In the genomic region with DNA sequence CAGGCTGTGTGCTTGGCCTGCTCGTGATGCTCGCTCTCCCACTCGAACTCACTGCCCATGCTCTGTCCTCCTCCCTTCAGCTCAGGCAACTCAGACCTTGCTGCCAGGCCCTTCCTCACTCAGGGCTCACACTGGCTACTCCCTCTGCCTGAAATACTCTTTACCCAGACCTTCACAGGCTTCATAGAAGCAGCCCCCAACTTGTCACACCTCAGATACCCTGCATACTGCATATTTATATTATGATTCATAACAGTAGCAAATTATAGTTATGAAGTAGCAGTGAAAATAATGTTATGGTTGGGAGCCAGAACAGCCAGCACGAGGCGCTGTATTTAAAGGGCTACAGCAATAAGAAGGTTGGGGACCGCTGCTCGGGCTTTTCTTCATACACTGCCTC, we compare ENCODE assay signal across 35 mouse cellular contexts. TPM values are rescaled to one million over a fixed set of nuclear protein-coding genes. Genes with fewer than 3 reads are reported as not detected.
DNase-seq lines count a peak whose midpoint lies in the region; ATAC-seq lines count a peak whose summit lies in the region.
"Had no signal": no experiment of that assay in that cellular context is flagged by ENCODE, and none has a peak within 500 bp of the region (broad histone marks: within the 10 kb centered on the region; RNA-seq: fewer than 3 reads in every experiment).

No protein-coding gene starts in this region.

- no peaks in the 10 kb centered on the region for H3K36me3 ChIP-seq in heart, embryonic 11.5 days (ENCODE audit: control insufficient read depth, insufficient read depth, low read length)
- peaks cover 10% of the 10 kb centered on the region for H3K36me3 ChIP-seq in limb, embryonic 15.5 days
- H3K36me3 ChIP-seq in limb, embryonic 10.5 days = peaks cover 22% of the 10 kb centered on the region
- H3K36me3 ChIP-seq: forebrain, embryonic 15.5 days; G1E; heart, embryonic 15.5 days; intestine, embryonic 15.5 days had no signal

- no peaks in the 10 kb centered on the region; the same call in 1 of the 2 replicates for H3K27me3 ChIP-seq in heart, embryonic 11.5 days (ENCODE audit: control insufficient read depth, insufficient read depth, low read length)
- H3K27me3 ChIP-seq in limb, embryonic 15.5 days = no peaks in the 10 kb centered on the region
- no peaks in the 10 kb centered on the region for H3K27me3 ChIP-seq in limb, embryonic 10.5 days (ENCODE audit: low read depth, poor library complexity, severe bottlenecking)
- H3K27me3 ChIP-seq: CH12.LX; embryonic facial prominence, embryonic 12.5 days; embryonic facial prominence, embryonic 15.5 days; forebrain, embryonic 12.5 days; forebrain, embryonic 15.5 days; heart, embryonic 12.5 days; heart, embryonic 15.5 days; hindbrain, embryonic 13.5 days; intestine, embryonic 15.5 days; Patski had no signal

- H3K4me2 ChIP-seq in heart, embryonic 11.5 days = no peak overlapping the region
- no peak overlapping the region for H3K4me2 ChIP-seq in limb, embryonic 15.5 days
- H3K4me2 ChIP-seq: embryonic facial prominence, embryonic 12.5 days; embryonic facial prominence, embryonic 15.5 days; forebrain, embryonic 12.5 days; forebrain, embryonic 15.5 days; heart, embryonic 12.5 days; heart, embryonic 15.5 days; hindbrain, embryonic 13.5 days; intestine, embryonic 15.5 days had no signal

- no peak for ATAC-seq in heart, embryonic 11.5 days (replicated peaks; ENCODE audit: insufficient number of reproducible peaks, low FRiP score, low TSS enrichment)
- ATAC-seq in limb, embryonic 15.5 days (ENCODE audit: insufficient number of reproducible peaks, low FRiP score, low TSS enrichment, low read depth) = no peak
- ATAC-seq: forebrain, embryonic 15.5 days; hindbrain, embryonic 16.5 days; intestine, embryonic 15.5 days; Patski had no signal

- no peaks in the 10 kb centered on the region for H3K9me3 ChIP-seq in heart, embryonic 11.5 days (replicated peaks; ENCODE audit: control insufficient read depth, low read length)
- no peaks in the 10 kb centered on the region for H3K9me3 ChIP-seq in limb, embryonic 15.5 days
- H3K9me3 ChIP-seq in limb, embryonic 10.5 days (replicated peaks) = no peaks in the 10 kb centered on the region
- H3K9me3 ChIP-seq: embryonic facial prominence, embryonic 12.5 days; embryonic facial prominence, embryonic 15.5 days; forebrain, embryonic 12.5 days; forebrain, embryonic 15.5 days; G1E; heart, embryonic 12.5 days; heart, embryonic 15.5 days; hindbrain, embryonic 10.5 days; hindbrain, embryonic 13.5 days; intestine, embryonic 15.5 days had no signal

- H3K27ac ChIP-seq in heart, embryonic 11.5 days (ENCODE audit: low read depth, low read length) = no peak overlapping the region
- peak overlapping the region; percentile 14; the same call in 1 of the 2 replicates for H3K27ac ChIP-seq in limb, embryonic 15.5 days
- no peak overlapping the region for H3K27ac ChIP-seq in limb, embryonic 10.5 days
- H3K27ac ChIP-seq: embryonic facial prominence, embryonic 12.5 days; embryonic facial prominence, embryonic 15.5 days; forebrain, embryonic 12.5 days; forebrain, embryonic 15.5 days; hindbrain, embryonic 10.5 days; hindbrain, embryonic 13.5 days; intestine, embryonic 15.5 days had no signal

- 0 out of 2 replicates have a peak overlapping the region, but pooled peaks have one; percentile 28 for H3K9ac ChIP-seq in heart, embryonic 11.5 days (ENCODE audit: low read depth, low read length)
- no peak overlapping the region for H3K9ac ChIP-seq in limb, embryonic 15.5 days
- H3K9ac ChIP-seq: embryonic facial prominence, embryonic 12.5 days; embryonic facial prominence, embryonic 15.5 days; forebrain, embryonic 12.5 days; forebrain, embryonic 15.5 days; heart, embryonic 12.5 days; heart, embryonic 15.5 days; hindbrain, embryonic 13.5 days; intestine, embryonic 15.5 days had no signal

- 88% methylated on average over 7 of the region's 7 CpGs for WGBS in heart, embryonic 11.5 days (ENCODE audit: insufficient replicate concordance)
- 79% methylated on average over 7 of the region's 7 CpGs for WGBS in limb, embryonic 15.5 days
- WGBS in limb, embryonic 10.5 days = 87% methylated on average over 7 of the region's 7 CpGs

- DNase-seq in frontal cortex, postnatal 36 days (ENCODE audit: low spot score in 2 of 2) = peak; percentile 38 to 39
- DNase-seq in frontal cortex, postnatal 25 days (ENCODE audit: low spot score in 2 of 2) = no peak
- DNase-seq in heart, adult 18-20 months = no peak
- no peak for DNase-seq in limb, embryonic 10.5 days (ENCODE audit: low spot score)
- DNase-seq in right cerebral cortex, postnatal 36 days (ENCODE audit: low spot score in 2 of 2) = no peak
- DNase-seq: B cell, adult 2 months; cerebellum, adult 11 months; cerebellum, adult 2 months; cerebellum, adult 9-11 months; cerebellum, postnatal 25 days; gastrocnemius, postnatal 25 days; heart, postnatal 36 days; kidney, adult 11 months had no signal

- H3K4me1 ChIP-seq in heart, embryonic 11.5 days (ENCODE audit: control insufficient read depth, insufficient read depth, low read length) = peaks cover 24% of the 10 kb centered on the region
- H3K4me1 ChIP-seq in limb, embryonic 15.5 days = peaks cover 34% of the 10 kb centered on the region
- peaks cover 32% of the 10 kb centered on the region for H3K4me1 ChIP-seq in limb, embryonic 10.5 days

- no peak overlapping the region for H3K4me3 ChIP-seq in heart, embryonic 11.5 days (ENCODE audit: low read depth, low read length)
- no peak overlapping the region for H3K4me3 ChIP-seq in limb, embryonic 15.5 days
- no peak overlapping the region for H3K4me3 ChIP-seq in limb, embryonic 10.5 days
- H3K4me3 ChIP-seq: embryonic facial prominence, embryonic 12.5 days; embryonic facial prominence, embryonic 15.5 days; forebrain, embryonic 12.5 days; forebrain, embryonic 15.5 days; heart, embryonic 12.5 days; heart, embryonic 15.5 days; hindbrain, embryonic 10.5 days; hindbrain, embryonic 13.5 days; intestine, embryonic 15.5 days had no signal

RNA-seq across cellular contexts. Expression of gene Bcl7c, which starts 19.8 kb away (rescaled TPM):
- 32.5 and 34.4 TPM in 2 replicates for polyA plus RNA-seq in heart, embryonic 11.5 days (2014; fragmentation: Nextera tagmentation; extraction: Ambion mirVana)
- total RNA-seq in heart, adult 18-20 months (2021) = 10 to 100 TPM; 34.1 to 35.4 TPM
- 81.1 and 90.5 TPM in 2 replicates for polyA plus RNA-seq in limb, embryonic 15.5 days (2015; fragmentation: Nextera tagmentation; extraction: Ambion mirVana)
- polyA plus RNA-seq in limb, embryonic 10.5 days (2016; fragmentation: Nextera tagmentation; extraction: Ambion mirVana) = 77.9 and 79.5 TPM in 2 replicates

RNA-seq across cellular contexts. Expression of gene Ctf1, which starts 23.6 kb away (rescaled TPM):
- polyA plus RNA-seq in heart, embryonic 11.5 days (2014; fragmentation: Nextera tagmentation; extraction: Ambion mirVana) = 4.7 and 4.9 TPM in 2 replicates
- total RNA-seq in heart, adult 18-20 months (2021) = 1 to 10 TPM; 8.8 to 9.7 TPM
- 25.3 and 28.7 TPM in 2 replicates for polyA plus RNA-seq in limb, embryonic 15.5 days (2015; fragmentation: Nextera tagmentation; extraction: Ambion mirVana)
- 11.1 and 14.2 TPM in 2 replicates for polyA plus RNA-seq in limb, embryonic 10.5 days (2016; fragmentation: Nextera tagmentation; extraction: Ambion mirVana)
- total RNA-seq: CH12.LX had no signal

RNA-seq across cellular contexts. Expression of gene Ctf2, which starts 43.0 kb away (rescaled TPM):
- 0.32 TPM in 1 of 2 replicates, not detected in the other for polyA plus RNA-seq in heart, embryonic 11.5 days (2014; fragmentation: Nextera tagmentation; extraction: Ambion mirVana)
- not detected for total RNA-seq in heart, adult 18-20 months (2021)
- polyA plus RNA-seq in limb, embryonic 15.5 days (2015; fragmentation: Nextera tagmentation; extraction: Ambion mirVana) = 0.19 and 0.44 TPM in 2 replicates
- 0.28 and 0.73 TPM in 2 replicates for polyA plus RNA-seq in limb, embryonic 10.5 days (2016; fragmentation: Nextera tagmentation; extraction: Ambion mirVana)
- total RNA-seq: adrenal gland, adult 18-20 months; adrenal gland, postnatal 10 days; adrenal gland, postnatal 36 days; CH12.LX; common myeloid progenitor, adult 5-6 weeks; gastrocnemius, adult 18-20 months; gastrocnemius, postnatal 25 days; heart, adult 8-10 months; heart, postnatal 36 days had no signal
- polyA plus RNA-seq: cerebellum, adult 2 months; G1E; gonadal fat pad, adult 2 months; heart, embryonic 12.5 days; hindbrain, embryonic 13.5 days had no signal

RNA-seq across cellular contexts. Expression of gene Fbxl19, which starts 55.4 kb away (rescaled TPM):
- 2.5 and 3.3 TPM in 2 replicates for polyA plus RNA-seq in heart, embryonic 11.5 days (2014; fragmentation: Nextera tagmentation; extraction: Ambion mirVana)
- 1 to 10 TPM; 3.3 to 4.0 TPM for total RNA-seq in heart, adult 18-20 months (2021)
- polyA plus RNA-seq in limb, embryonic 15.5 days (2015; fragmentation: Nextera tagmentation; extraction: Ambion mirVana) = 4.3 and 4.4 TPM in 2 replicates
- 9.4 and 10.8 TPM in 2 replicates for polyA plus RNA-seq in limb, embryonic 10.5 days (2016; fragmentation: Nextera tagmentation; extraction: Ambion mirVana)

Comparison
In these comparisons a context has a peak if more than half of its experiments do, and no peak if none do; other contexts are left out.
1. DNase-seq: peak in frontal cortex, postnatal 36 days (2 of 2); none in frontal cortex, postnatal 25 days (0 of 2), heart, adult 18-20 months (0 of 2), limb, embryonic 10.5 days (single experiment) and right cerebral cortex, postnatal 36 days (0 of 2).